Mouse (Mus musculus) adrenal gland, postnatal 4 days (tissue): ENCODE measurements around the gene Hipk1. TPM values are rescaled to one million over a fixed set of nuclear protein-coding genes. Genes with fewer than 3 reads are reported as not detected.
"Not testable (repeated sequence)": the region's sequence is repeated elsewhere in the genome, so short reads cannot be mapped to it uniquely, and the experiment has no call there.

Source experiments
- DNase-seq, 2 experiments: peaks; one replicate each; pipeline ENCODE4 v3.0.0; 2021 to 2022; ENCODE audit warnings: low spot score in 2 of 2, mixed read lengths in 2 of 2
- long read RNA-seq, 2 experiments: library from polyadenylated mRNA; stranded (forward); transcript quantifications; one replicate each; pipeline ENCODE4 v2.0.0; 2021
- total RNA-seq, 2 experiments: library from RNA; stranded (reverse); gene quantifications; 2 replicates each; pipeline ENCODE4 v1.2.3; 2021

Gene Hipk1
- total RNA-seq = 100 to 1,000 TPM; 126 to 134 TPM
- long read RNA-seq, experiment 1, partial matches to known transcripts = 2 of 6 reads
- long read RNA-seq, experiment 1, other reads (novel, unspliced or antisense) = 4 of 6 reads
- long read RNA-seq, experiment 2, full-length matches to known transcripts = 4 of 28 reads
- long read RNA-seq, experiment 2, partial matches to known transcripts = 9 of 28 reads
- long read RNA-seq, experiment 2, other reads (novel, unspliced or antisense) = 15 of 28 reads

DNA sequence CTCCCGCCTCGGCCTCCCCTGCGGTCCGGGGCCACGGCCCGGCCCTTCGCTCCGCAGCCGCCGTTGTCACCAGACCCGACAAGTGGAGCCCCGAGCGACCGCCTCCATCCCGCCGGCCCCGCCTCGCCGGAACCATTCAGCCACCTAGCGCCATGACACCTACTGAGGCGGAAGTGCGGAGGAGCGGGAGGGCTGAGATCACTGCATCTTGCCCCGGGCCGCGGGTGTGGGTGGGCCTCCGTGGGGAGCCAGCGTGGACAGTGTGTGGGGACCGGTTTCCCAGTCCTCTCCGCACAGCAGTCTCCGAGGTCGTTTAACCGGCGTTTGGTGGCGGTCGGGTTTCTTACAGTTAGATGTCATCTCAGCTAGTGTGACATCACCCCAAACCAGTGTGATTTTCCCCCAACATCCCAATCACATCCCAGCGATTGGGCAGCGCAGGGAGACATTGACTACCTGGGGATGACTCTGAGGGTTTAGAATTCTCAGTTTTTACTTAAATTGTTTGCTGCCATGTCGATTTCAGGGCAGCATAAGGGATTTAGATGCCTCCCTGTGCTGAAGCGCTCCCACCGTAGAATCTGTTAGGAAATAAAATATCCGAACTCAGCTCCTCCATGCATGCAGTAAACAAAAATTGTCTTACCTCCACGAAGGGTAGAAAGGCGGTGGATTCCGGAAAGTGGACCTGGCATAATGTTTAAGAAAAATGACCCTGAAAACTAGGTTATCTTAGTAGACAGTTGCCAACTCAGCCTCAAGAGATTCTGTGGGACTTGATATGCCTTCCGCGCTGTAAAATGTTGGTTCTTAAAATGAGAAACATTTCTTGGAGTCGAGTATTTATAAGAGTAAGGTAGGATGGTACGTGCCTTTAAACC, at the start of gene Hipk1:
TSS of gene Hipk1 (minus strand) at position 334 of the 881 bp plus-strand sequence.
- peak; percentile 74 to 92 for DNase-seq

DNA sequence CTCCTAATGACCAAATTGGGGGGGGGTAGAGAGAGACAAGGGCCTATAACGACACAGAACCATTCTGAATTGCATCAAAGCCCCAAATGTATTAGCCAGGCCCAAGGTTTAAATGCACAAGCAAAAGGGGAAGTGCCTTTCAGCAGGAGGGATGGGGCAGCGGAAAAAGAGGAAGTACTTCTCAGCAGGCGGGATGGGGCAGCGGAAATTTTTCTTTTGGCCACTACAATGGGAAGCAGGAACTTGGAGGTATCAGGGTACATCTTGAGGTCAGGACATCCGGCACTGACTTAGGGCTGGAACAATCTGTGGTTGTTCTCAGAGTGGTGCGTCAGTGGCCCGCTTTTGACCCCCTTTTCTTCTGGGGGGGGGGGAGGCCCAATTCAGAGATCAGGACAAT, 49.6 kb upstream of the Hipk1 start:
- not testable (repeated sequence) for DNase-seq

DNA sequence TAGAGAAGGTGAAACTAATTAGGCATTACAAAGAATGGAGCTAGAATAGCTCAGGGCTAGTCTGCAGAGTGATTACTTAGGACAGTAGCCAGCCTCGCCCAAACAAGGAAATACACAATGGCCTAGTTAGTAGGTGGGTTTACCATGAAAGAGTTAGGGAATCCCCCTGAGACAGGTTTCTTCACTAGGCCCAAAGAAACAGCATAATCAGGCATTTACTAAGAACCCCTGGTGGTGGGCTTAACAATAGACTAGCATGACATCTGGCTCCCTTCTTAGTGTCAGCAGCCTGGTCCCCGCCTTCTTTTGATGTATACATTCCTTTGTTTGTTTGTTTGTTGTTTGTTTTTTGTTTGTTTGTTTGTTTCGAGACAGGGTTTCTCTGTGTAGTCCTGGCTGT, 48.8 kb upstream of the Hipk1 start:
- DNase-seq = not testable (repeated sequence)

DNA sequence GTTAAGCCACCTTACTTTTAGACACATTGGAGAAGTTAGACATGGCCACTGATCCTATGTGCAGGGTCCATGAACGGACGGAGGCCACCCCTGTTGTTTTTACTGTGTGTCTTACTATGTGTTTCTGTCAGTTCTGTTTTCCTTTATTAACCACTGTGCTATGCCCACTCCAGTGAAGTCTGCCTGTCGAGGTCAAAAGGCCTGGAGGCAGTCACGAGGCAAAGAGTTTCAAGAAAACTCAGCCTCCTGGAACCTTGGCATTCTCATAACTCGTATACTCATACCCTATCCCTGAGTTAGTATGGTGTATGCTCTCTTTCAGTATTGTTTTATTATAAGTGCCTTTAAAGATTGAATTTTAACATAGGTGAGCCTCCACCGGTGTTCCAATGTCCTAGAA, 48.3 kb upstream of the Hipk1 start:
- no peak for DNase-seq

DNA sequence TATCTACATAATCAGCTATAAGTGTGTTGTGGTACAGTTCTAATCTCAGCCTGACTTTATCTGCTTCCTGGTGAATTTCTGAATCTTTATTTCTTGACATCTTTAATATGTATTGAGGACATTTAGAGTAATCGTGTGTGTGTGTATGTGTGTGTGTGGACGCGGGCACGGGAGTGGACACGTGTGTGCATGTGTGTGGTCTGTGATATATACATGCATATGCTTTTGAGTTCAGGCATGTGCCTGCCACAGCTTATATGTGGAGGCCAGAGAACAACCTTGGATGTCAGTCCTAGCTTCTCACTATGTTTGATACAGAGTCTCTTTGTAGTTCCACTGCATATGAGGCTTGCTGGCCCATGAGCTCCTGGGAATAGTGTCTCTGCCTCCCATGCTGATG, 45.1 kb upstream of the Hipk1 start:
- no peak for DNase-seq

DNA sequence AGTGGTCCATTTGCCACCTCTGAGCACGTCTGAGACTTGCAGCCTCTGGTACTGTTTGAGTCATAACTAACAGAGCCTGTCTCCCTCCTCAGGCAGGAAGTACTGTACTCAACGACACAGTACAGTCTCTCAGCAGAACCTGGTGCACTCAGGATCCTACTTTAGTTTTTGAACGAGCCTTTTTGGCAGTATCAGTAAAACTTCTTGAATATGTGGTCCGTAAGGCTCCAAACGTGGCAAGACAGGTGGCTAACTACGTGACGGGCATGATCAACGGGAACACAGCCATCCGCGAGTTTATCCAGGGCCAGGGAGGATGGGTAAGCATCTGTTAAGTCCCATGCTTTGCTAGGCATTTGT, 44.6 kb upstream of the Hipk1 start:
- DNase-seq = no peak

DNA sequence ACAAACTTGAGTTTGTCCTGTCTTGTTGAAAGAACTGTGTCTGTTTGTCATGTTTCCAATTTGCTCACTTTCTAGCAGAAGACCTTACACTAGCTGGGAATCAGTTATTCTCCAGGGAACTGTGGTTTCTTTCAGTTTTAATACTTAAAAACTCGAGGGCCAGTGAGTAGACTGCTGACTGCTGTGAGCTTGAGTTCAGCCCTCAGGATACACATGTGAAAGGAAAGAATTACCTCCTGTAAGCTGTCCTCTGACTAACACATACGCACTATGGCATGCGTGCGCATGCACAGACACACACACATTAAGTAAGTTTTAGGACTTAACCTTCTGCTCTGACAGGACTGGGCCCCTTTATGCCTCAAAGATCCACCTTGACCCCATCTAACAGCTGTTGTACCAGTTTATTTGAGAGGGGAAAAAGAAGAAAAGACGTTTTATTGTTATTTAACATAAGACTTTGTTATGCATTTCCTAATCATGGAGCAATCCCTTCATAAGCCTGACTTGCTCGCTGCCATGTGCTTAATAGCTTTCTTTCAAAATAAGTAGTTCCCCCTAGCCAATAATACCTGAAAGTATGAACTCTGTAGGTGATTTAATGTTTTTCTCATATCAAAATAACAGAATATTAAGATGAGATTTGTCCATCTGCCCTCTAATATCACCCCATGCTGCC, 44.0 kb upstream of the Hipk1 start:
- DNase-seq = no peak

DNA sequence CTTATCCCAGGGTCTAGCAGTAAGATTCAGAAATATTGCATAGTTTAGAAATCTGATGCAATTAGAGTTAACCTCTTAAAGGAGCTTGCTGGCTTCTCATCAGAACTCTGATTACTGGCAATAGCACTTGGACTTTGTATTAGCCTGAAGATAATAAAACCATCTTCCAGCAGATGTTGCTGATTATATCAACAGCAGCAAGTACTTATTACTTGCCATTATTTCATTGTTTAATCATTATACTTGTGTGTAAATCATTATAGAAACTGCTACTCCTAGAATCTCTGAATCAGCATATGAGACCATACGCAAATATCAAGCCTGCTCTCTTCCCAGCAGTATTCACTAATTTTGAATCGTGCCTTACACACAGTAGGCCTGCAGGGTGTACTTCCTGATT, 42.6 kb upstream of the Hipk1 start:
- no peak for DNase-seq

DNA sequence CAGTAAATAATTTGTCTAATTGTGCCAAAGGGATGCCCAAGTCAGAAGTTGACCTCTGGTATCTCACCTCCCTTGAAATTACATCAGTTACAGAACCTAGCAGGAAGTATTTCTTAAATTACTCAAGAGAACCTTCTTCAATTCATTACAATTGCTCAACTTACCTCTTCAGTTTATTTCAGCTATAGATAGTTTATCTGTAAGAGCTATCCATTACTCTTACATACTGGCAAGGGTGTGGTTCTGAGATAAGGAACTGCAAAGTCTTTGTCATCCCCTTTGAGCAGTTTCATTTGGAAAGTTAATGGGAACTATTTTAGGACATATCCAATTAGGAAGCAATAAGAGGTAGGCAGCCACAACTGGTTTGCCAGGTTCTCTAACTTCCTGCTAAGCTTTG, 41.1 kb upstream of the Hipk1 start, which contains the start of gene Bcl2l15:
TSS of gene Bcl2l15 (plus strand) at position 176 of the 400 bp plus-strand sequence.
- DNase-seq = no peak

DNA sequence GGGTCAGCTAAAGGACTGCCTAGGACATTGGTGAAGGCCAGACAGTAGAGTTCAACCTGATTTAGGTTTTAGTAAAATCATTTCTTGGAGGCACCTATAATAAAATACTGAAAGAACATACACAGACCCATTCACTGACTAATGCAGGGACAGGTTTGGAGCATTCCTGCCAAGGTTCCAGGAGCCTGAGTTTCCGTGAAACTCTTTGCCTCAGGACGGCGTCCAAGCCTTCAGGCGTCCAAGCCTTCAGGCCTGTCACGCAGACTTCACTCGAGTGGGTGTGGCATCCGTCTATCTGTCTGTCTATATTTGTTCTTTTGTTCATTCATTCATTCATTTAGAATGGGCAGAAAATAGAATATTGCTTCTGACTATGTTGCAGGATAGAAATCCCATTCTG, 39.8 kb upstream of the Hipk1 start:
- DNase-seq = no peak

DNA sequence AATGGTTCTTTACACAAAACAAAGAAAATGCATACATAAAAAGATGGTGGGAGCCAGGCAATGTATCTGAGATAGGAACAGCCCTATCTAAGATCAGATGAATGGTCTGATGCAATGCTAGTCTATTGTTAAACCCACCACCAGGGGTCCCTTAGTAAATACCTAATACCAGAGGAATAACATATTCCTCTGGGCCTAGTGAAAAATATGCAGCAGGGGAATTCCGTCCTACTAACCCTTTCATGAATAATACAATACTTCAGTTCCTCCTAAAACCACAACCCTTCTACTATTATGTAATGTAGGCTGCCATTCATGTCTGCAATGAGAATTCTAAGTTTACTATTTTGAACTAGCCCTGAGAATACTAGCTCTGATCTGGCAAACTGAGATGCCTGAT, 39.3 kb upstream of the Hipk1 start:
- not testable (repeated sequence) for DNase-seq

DNA sequence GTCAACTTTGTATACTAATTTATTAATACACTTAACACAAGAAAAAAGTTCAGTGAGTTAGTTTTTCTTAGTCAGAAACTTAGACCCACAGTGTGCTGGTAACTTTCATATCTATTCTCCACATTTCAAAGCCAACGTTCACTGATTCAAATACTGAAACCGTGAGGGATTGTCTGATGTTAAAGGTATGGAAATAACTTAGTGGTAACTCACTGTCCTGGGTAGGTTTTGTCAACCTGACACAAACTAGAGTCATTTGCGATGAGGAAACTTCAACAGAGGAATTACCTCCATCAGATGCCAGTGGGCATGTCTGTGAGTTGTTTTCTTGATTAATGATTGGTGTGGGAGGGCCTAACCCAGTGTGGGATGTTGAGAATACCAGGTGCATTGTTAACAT, 37.7 kb upstream of the Hipk1 start:
- DNase-seq = no peak

DNA sequence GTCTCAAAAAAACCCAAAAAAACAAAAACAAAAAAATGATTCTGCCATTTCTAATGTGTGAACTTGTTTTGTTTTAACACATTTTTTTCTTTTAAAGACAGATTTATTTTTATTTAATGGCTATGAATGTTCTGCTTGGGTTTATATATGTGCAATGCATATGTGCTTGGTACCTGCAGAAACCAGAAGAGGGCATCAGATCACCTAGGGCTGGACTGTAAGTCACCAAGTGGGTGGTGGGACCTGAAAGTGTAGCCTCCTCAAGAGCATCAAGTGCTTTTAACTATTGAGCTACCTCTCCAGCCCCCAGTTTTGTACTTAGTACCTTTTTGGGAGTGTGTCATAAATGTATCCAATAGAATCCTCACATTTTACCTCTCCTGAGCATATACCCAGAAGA, 36.2 kb upstream of the Hipk1 start:
- no peak for DNase-seq

DNA sequence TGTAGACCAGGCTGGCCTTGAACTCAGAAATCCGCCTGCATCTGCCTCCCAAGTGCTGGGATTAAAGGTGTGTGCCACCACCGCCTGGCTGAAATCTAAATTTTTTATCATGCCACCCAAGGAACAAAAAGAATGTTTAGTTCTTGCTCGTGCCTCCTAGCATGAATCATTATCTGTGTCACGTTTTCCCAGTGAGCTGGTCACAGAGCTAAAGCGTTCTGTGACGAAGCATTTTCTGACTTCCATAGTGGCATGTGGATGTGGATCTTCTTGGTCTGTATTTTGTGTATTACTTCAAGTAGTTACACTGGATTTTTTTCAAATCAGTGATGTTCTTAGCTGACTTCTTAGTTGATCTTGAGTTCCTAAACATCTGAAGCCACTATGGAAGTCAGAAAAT, 19.6 kb upstream of the Hipk1 start:
- no peak for DNase-seq

DNA sequence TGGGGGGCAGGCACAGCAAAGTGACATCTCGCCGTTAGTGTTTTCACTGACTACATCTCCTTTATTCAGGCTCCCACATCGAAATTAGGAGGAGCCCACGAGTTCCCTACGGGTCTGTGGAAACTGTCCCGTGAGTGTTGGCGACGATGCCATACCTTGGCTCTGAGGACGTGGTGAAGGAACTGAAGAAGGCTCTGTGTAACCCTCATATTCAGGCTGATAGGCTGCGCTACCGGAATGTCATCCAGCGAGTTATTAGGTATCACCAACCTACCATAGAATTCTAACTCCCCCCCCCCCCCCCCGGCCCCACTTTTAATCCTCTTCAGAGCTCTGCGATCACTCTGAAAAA, 18.4 kb upstream of the Hipk1 start:
- no peak for DNase-seq

DNA sequence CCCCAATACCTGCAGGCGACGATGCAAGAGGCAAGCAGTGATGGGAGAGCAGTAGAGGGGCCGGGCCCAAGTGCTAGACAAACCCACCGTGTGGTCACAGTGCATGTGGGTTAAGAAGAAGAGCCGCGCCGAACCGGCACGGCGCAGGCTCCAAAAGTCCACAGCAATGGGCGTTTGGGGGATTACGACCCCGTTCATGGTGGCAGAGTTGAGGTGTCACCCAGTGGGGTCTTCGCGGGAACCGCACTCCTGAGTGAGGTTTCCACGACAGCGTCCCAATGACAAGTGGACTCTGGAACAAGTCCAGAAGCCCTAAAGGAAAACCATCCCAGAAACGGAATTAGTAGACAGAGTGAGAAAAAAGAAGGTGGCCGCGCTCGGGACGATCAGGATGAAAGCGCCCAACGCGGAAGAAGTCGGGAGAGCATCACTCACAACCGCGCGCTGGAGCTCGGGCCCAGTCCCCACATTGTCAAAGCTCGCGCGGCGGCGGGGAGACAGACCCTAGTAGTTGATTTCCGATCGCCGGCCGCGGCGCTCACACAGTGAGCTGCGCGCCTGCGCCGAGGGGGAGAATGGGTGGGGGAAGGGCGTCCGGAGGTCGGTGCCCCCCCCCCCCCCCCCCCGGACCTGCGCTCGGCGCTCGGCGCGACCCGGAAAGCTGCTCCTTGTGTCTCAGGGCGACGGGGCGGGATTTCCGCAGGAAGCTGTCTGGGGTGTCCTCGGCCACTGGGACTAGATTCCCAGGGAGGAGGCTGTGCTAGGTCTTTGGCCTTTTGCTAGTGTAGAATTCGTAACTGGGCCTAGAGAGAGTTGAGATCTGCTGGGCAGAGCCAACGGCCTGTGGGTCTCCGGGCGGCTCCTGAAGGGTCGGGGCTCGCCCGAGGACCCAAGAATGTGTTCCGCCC, 17.8 kb upstream of the Hipk1 start, which contains the start of the genes Dclre1b, Ap4b1 and Gm43064:
TSS of gene Dclre1b (minus strand) at position 554 of the 908 bp plus-strand sequence.
TSS of gene Ap4b1 (plus strand) at position 630 of the 908 bp plus-strand sequence.
TSS of gene Gm43064 (plus strand) at position 683 of the 908 bp plus-strand sequence.
- peak; percentile 71 to 80 for DNase-seq

DNA sequence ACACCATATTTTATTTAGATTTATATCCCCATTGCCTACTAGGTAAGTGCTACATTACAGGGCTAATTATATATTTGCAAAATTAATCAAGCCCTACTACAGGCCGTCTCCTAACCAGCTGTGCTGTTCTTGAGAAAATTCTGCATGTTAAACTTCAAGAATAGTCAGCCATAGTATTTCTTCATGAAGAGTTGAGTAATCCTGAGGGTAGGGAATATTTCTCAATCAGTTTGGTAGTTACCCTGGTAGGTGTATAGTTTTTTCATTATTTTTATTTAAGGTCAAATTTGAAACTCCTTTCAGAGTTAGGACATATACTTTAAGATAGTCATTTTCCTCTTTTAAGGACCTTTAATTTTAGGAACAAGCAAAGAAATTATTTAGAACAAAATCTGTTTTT, 14.3 kb upstream of the Hipk1 start:
- no peak for DNase-seq

DNA sequence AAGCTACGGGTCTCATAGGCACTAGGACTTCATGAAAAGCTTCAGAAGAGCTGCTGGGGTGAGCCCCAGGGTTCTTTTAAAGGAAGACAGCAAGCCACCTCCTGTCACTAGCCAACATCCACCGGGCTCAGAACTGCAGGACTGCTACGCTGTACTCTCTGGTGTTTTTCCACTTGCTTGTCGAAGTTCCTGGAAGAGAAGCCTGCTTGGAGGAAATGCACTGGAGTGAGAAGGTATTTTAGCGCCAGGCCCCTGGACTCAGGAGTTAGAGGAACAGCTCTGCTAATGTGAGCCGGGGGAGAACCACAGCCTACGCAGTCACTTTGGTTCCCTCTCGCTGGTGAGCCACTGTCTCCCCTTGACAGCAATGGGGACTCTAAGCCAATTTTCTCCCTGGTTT, 11.5 kb upstream of the Hipk1 start:
- no peak for DNase-seq

DNA sequence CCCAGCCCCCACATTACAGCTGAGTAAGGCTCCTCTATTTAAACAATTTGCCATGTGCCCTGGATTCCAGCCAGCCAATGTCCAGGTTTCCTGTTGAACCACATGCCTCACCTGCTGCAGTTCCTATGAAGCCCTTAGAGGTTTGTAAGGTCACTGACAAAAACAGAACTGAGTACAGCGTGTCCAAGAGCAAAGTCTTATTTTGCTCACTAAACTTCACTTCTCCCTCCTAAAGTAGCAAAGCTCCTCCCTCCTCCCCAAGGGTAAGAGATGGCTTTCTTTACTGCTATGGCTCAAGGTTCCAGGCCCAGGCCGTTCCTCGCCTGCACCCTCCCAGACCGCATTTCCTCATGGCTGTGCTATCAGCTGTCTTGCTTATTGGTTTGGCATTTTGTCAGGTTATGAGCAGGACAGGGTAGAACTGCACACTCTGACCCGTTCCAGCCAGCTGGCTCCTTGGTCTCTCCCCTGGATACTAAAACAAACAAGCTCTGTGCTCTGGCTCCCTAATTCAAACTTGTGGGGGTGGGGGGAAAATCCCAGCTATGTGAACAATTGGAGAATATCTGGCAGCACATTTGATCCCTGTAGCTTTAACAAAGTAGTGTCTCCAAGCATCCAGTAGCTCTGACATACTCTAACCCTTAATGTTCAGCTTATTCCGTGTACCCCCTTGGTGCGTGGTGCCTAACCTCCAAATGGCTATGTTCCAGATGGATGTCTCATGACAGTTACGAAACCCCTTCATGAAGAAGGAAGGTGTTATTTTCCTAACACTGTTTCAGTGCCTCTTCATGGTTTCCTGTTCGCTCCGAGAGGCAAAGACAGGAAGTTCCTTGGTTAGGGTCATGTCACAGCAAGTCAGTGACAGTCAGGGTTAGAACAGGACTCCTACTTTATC, 10.5 kb upstream of the Hipk1 start:
- DNase-seq = peak in 1 of 2 experiments; percentile 52

DNA sequence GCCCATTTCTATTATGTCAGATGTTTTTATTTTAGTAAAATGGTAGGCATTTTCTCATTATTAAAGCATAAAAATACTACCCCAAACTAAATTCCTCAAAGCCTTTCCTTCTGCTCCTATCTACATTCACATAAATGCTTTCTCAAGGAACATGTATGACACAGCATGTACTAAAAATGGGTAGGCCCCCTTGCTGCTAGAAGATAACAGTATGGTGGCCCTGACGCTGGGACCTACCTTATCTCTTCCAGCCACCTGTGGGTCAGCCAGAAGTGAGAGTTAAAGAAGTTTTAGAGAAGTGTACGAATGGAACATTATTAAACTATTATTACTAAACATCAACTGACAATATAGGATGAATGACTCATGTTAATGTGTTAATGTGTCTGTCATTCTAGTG, 8.1 kb upstream of the Hipk1 start:
- DNase-seq = no peak
